Mouse (Mus musculus) thymus, adult 2 months (tissue): Measurements from ENCODE around the gene Sh3d19. TPM values are rescaled to one million over a fixed set of nuclear protein-coding genes. Genes with fewer than 3 reads are reported as not detected.

Experiments used
- DNase-seq: peaks from one replicate; pipeline ENCODE4 v3.0.0; 2021
- H3K27ac ChIP-seq: fragments of 200-500 bp; 2 replicates; pipeline ENCODE4 v1.5.1; 2012; ENCODE audit warnings: low read length, control low read depth; ENCODE audit not compliant: control insufficient read depth, insufficient read depth
- H3K27me3 ChIP-seq: fragments of 200-500 bp; 2 replicates; pipeline ENCODE4 v1.6.1; 2012; ENCODE audit warnings: mild to moderate bottlenecking, low read length, moderate library complexity, mixed read lengths; ENCODE audit not compliant: control insufficient read depth, insufficient read depth
- H3K36me3 ChIP-seq: fragments of 200-500 bp; 2 replicates; pipeline ENCODE4 v1.6.1; 2012; ENCODE audit warnings: mild to moderate bottlenecking, low read length, moderate library complexity; ENCODE audit not compliant: control insufficient read depth, insufficient read depth
- H3K4me1 ChIP-seq: fragments of 200-500 bp; replicated peaks from 2 replicates; pipeline ENCODE4 v1.6.1; 2012; ENCODE audit warnings: low read length; ENCODE audit not compliant: control insufficient read depth, insufficient read depth
- H3K4me3 ChIP-seq: fragments of 200-500 bp; 2 replicates; pipeline ENCODE4 v1.5.1; 2012; ENCODE audit warnings: mild to moderate bottlenecking, low read length, control low read depth, moderate library complexity; ENCODE audit not compliant: control insufficient read depth, insufficient read depth
- CTCF ChIP-seq: fragments of 200-500 bp; IDR thresholded peaks from 2 replicates; pipeline ENCODE4 v1.5.1; 2012; ENCODE audit warnings: mild to moderate bottlenecking, control low read depth, low read length, moderate library complexity, borderline replicate concordance; ENCODE audit not compliant: control insufficient read depth, poor library complexity, insufficient read depth; ENCODE audit errors: extremely low read depth
- POLR2A ChIP-seq: fragments of 200-500 bp; IDR thresholded peaks from 2 replicates; pipeline ENCODE4 v1.6.1; 2012; ENCODE audit warnings: mild to moderate bottlenecking, low read length, control low read depth, moderate library complexity; ENCODE audit not compliant: control insufficient read depth, poor library complexity, insufficient read depth; ENCODE audit errors: extremely low read depth
- whole genome bisulfite sequencing: fragments of 180-500 bp; shearing (Covaris S2); methylation state at CpG from one replicate; pipeline ENCODE4 v1.1.7; 2018; 5-methylcytosine and 5-hydroxymethylcytosine counted together
- polyA plus RNA-seq: library from polyadenylated mRNA; depleted of rRNA; stranded (reverse); fragments of >200 nt; gene quantifications from 2 replicates; pipeline ENCODE4 v1.2.3, GENCODE M21; 2012

Sh3d19 gene
- polyA plus RNA-seq, 1 experiment: 8.7 TPM

DNA sequence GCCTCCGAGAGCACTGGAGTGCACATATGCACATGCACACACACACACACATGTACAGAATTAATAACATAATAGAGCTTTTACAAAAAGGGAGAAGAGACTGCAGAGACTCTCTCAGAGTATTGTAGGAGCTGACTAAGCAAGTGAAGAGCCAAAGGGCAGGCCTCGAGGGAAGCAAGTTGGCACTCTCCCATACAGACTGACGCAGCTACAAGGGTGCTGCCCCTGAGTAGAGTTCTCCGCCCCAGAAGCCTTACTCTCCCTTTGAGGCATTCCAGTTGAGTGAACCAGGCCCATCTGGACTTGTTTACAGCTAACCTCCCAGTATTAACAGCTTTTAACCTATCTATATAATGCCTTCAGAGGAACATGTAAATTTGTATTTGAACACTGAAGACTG, 85.8 kb downstream of the Sh3d19 start:
- DNase-seq: no peak
- H3K4me3 ChIP-seq: no peak overlapping the region
- no peak for TF ChIP-seq POLR2A
- no peak for TF ChIP-seq CTCF
- 82% methylated on average over 4 of the region's 4 CpGs for WGBS
- H3K36me3 ChIP-seq: no peaks in the 10 kb centered on the region
- H3K27me3 ChIP-seq: no peaks in the 10 kb centered on the region
- no peaks in the 10 kb centered on the region; the same call in 1 of the 2 replicates for H3K4me1 ChIP-seq
- H3K27ac ChIP-seq: no peak overlapping the region

GRCm38 (mm10) chr3:86057436-86058095, 86.7 kb downstream of the Sh3d19 start:
- WGBS: 91% methylated on average over 6 of the region's 6 CpGs
- no peaks in the 10 kb centered on the region for H3K27me3 ChIP-seq
- no peak for TF ChIP-seq CTCF
- no peaks in the 10 kb centered on the region for H3K36me3 ChIP-seq
- H3K27ac ChIP-seq: no peak overlapping the region
- no peaks in the 10 kb centered on the region; the same call in 1 of the 2 replicates for H3K4me1 ChIP-seq
- H3K4me3 ChIP-seq: no peak overlapping the region
- no peak for DNase-seq

- Histone ChIP-seq H3K27ac (no peak overlapping the region), H3K4me3 (no peak overlapping the region), H3K36me3 (no peaks in the 10 kb centered on the region), H3K27me3 (no peaks in the 10 kb centered on the region), H3K4me1 (no peaks in the 10 kb centered on the region)
- TF ChIP-seq POLR2A (no peak), CTCF (no peak)
- 92% methylated on average over 11 of the region's 11 CpGs for WGBS
- DNase-seq: no peak
These were observed 98.8 kb downstream of the Sh3d19 start for GRCm38 (mm10) chr3:86069646-86070250.

GRCm38 (mm10) chr3:86070799-86071198, 99.9 kb downstream of the Sh3d19 start:
- Histone ChIP-seq H3K4me1 (no peaks in the 10 kb centered on the region), H3K27ac (no peak overlapping the region), H3K36me3 (no peaks in the 10 kb centered on the region), H3K27me3 (no peaks in the 10 kb centered on the region), H3K4me3 (no peak overlapping the region)
- DNase-seq: no peak
- TF ChIP-seq POLR2A: no peak
- no peak for TF ChIP-seq CTCF
- 87% methylated on average over 7 of the region's 7 CpGs for WGBS

DNA sequence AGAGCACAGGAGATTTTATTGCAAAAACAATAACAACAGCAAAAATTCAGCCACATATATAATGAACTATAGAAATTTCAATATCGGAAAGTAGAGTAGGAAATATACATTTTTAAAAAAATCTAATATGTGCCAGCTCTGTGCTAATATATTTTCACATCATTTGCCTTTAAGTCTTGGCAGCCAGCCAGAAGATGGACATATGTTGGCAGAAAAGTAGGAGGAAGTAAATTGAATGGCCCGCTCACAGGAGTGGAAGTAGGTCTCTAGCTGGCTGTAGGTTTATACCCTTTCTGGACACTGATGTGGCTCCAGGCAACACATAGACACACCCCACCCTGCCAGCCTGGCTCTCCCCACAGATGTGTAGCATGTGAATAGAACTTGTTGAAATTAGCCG, 101.2 kb downstream of the Sh3d19 start:
- 81% methylated on average over 3 of the region's 3 CpGs for WGBS
- H3K36me3 ChIP-seq: no peaks in the 10 kb centered on the region
- TF ChIP-seq CTCF (no peak), POLR2A (no peak)
- no peak for DNase-seq
- H3K4me3 ChIP-seq: no peak overlapping the region
- H3K27ac ChIP-seq: no peak overlapping the region
- no peaks in the 10 kb centered on the region for H3K27me3 ChIP-seq
- no peaks in the 10 kb centered on the region for H3K4me1 ChIP-seq

DNA sequence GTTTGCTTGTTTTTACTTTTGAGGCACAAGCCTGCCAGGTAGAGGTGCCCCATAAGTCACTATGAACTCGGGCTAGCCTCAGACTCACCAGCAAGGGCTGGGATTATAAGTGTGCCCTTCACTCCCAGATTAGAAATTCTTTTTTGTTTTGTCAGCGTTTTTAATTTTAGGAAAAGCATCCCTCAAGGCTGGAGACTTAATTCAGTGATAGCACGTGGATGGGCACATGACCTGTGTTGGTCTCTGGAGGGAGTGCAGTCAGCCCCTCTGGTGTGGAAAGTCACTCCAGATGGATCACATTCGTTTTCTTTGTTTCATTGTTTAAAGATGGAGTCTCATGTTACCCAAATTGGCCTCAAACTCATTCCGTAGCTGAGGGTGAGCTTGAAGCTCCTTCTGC, 102.0 kb downstream of the Sh3d19 start:
- Histone ChIP-seq H3K36me3 (no peaks in the 10 kb centered on the region), H3K27ac (no peak overlapping the region), H3K4me1 (no peaks in the 10 kb centered on the region), H3K27me3 (no peaks in the 10 kb centered on the region), H3K4me3 (no peak overlapping the region)
- WGBS: 87% methylated on average over 5 of the region's 5 CpGs
- no peak for TF ChIP-seq POLR2A
- DNase-seq: no peak

DNA sequence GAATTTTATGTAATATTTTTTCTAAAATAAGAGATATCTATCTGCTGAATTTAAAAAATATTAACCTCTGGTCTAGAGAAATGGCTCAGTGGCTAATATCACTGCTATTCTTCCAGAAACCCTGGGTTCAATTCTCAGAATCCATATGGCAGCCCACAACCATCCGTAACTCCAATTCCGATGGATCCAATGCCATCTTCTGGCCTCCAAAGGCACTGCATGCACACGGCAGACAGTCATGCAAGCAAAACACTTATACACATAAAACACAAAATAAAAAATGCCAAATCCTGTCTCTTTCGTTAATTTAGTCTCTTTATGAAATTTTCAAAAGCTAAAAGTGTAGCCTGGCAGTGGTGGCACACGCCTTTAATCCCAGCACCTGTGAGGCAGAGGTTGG, 104.7 kb downstream of the Sh3d19 start:
- 95% methylated on average over 5 of the region's 5 CpGs for WGBS
- TF ChIP-seq CTCF (no peak), POLR2A (no peak)

More for the DNA sequence above, 104.7 kb downstream of the Sh3d19 start:
- no peak for DNase-seq
- Histone ChIP-seq H3K4me1 (no peaks in the 10 kb centered on the region), H3K4me3 (no peak overlapping the region), H3K36me3 (no peaks in the 10 kb centered on the region), H3K27ac (no peak overlapping the region), H3K27me3 (no peaks in the 10 kb centered on the region)
